Mouse (Mus musculus) brain, adult 2 months (tissue): ENCODE measurements around the gene Znrf4.

Source experiments
- DNase-seq: peaks from one replicate; pipeline ENCODE4 v3.0.0; 2011; ENCODE audit warnings: low read depth, low spot score

Gene Znrf4

DNA sequence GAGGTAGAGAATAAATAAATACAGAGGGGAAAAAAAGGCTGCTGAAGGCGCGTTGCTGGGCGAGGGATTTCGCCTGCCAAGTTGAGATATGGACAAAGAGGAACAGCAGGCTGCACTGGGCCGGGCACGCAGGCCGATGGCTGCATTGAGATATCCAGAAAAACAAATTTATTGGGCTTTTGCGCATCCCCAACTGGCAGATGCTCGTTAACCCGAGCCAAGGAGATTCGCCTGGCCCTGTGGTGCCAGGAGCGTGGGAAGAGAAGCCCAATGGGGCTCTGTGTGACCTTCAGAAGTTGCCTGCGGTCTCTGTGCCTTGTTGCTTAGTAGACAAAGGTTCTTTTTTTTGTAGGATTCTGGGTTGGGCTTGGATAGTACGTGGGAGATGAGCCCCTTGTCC lies 24.0 kb upstream of the Znrf4 start:
- DNase-seq: peak; percentile 47

DNA sequence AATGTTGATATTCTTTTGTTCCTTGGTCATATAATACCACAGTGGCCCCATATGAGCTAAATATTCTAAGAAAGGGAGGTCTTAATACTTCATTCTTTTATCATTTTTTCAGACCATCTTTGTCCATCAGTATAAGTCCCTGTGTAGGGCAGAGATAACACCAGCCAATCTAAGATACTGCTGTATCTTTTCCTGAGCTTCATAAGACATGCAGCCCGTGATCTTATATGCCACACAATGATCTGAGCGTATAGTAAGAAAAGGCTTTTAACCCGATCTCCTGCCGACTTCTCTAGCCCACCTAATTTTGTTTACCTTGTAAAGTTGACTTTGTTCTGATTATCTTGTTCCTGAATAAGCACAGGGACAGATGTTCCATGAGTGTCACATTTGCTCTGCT lies 12.7 kb upstream of the Znrf4 start:
- DNase-seq: no peak

DNA sequence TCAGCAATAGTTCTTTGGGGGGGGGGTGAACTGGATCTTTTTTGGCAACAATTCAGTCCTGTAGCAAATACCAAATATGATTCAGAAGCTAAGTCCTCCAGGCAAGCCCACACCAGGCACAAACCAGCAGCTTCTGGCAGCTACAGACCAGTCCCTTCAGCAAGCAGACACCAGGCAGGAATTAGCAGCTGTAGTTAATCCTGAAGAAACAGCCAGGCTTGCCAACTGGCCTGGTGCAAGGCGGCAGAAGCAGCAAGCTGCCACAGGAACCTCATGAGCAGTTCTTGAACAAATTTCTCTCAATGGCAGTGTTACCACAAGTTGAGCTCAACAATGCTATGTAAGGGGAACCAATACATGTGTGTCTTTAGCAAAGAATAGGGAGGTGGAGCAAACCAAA lies 10.5 kb upstream of the Znrf4 start:
- peak; percentile 28 for DNase-seq

GRCm38 (mm10) chr17:56515690-56516410 lies 3.6 kb upstream of the Znrf4 start:
- DNase-seq: peak; percentile 68

- DNase-seq: no peak
These were observed 2.7 kb upstream of the Znrf4 start for GRCm38 (mm10) chr17:56514916-56515315.

GRCm38 (mm10) chr17:56514330-56514729 lies 2.1 kb upstream of the Znrf4 start:
- no peak for DNase-seq

DNA sequence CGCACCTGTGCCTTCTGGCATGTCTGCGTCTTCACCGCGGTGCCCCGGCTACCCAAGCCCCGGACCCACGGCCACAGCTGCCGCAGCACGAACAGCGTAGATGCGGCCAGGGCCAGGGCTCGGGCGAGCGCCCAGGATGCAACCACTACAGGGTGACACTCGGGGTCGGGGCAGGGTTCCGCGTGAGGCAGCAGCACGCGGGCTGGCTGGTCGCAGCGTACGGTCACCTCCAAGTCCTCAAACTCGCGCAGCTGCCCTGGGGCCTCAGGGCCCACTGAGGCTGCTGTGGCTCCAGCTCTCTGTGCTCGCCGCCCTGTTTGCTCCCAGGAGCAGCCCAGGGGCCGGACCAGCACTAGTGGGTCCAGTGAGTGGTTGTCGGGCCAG lies 532 bp downstream of the Znrf4 start:
- no peak for DNase-seq

DNA sequence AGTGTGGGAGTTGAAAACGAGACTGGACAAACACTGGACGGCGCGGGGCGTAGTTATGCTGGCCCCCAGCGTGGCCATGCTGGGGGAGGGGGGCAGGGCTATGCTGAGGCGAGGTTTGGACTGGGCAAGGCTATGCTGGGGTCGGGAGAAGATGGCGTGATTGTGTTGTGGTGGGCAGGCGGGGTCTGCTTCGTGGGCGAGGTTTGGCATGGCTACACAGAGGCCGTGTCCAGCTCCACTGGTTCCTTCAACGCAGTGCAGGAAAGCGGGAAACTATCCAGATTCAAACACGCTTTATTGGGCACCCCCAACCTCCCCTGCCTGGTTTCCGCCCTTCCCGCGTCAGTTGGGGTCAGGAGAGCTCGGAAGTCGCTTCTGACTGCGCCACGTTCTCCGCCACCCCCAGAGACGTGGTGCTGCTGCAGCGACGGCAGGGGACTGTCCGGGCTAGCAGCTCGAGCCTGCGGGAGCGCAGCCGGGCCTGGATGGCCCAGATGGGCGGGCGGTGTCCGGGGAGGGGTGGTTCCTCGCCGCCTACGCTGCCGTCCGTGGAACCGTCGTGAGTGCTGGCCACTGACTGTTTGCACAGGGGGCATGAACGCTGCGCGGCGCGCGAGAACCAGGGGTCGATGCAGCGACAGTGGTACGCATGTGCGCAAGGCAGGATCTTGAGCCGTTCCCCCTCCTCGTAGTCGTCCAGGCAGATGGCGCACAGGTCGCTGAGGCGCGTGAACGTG lies 1.1 kb downstream of the Znrf4 start:
- no peak for DNase-seq

DNA sequence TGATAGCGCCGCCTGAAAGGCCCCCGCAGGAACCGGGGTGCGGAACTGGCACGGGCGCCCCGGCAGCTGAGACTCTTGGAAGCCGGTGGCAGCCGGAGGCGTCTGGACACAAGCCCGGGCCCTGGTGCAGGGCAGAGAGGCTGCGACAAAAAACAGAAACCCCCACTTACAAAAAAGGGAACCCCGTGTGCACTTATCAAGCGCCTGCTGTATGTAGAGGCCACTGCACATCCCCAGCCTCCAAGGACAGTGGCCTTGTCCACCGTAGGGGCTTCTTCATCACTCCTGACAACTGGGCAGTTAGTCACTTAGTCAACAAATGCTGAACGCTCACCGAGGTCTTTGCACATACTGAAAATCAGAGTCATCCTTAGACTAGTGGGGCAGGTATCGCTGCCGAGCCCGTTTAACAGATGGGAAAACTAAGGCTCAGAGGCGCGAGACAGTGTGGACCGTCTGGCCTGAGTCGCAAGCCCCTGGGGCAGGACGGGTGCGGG lies 1.7 kb downstream of the Znrf4 start:
- peak; percentile 70 for DNase-seq

DNA sequence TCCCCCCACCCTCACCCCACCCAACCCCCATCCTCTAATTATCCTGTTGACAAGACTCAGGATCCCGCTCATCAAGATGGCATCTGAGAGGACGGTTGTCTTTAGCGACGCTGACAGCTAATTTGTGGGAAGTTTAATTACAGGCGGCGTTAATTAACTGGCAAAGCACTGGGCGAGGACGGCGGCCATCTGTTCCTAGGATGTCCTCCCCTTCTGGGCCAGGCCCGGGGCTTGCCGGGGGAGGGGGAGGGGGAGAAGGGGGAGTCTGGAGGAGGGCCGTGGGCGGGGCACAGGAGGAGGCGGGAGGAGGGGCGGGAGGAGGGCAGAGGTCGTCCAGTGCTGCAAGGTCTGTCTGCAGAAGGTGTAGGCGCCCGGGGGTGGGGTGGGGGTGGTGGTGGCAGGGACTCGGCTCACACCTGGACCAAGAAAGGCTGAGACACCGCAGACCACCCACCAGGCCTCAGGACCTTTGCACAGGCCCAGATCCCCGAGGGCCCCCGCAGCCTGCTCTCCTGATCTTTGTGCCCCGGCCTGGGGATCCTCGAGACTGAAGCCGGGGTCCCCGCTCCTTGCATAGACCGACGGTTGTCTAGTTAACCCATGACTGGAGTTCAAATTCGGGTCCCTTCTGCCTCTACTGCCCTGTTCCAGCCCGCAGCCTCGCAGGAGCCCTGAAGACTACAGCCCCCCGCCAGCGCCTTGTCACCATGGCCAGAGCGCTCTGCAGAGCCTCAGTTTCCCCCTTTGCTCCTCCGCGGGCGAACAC lies 2.3 kb downstream of the Znrf4 start:
- peak; percentile 85 for DNase-seq

GRCm38 (mm10) chr17:56509021-56509640 lies 3.1 kb downstream of the Znrf4 start:
- peak; percentile 25 for DNase-seq

DNA sequence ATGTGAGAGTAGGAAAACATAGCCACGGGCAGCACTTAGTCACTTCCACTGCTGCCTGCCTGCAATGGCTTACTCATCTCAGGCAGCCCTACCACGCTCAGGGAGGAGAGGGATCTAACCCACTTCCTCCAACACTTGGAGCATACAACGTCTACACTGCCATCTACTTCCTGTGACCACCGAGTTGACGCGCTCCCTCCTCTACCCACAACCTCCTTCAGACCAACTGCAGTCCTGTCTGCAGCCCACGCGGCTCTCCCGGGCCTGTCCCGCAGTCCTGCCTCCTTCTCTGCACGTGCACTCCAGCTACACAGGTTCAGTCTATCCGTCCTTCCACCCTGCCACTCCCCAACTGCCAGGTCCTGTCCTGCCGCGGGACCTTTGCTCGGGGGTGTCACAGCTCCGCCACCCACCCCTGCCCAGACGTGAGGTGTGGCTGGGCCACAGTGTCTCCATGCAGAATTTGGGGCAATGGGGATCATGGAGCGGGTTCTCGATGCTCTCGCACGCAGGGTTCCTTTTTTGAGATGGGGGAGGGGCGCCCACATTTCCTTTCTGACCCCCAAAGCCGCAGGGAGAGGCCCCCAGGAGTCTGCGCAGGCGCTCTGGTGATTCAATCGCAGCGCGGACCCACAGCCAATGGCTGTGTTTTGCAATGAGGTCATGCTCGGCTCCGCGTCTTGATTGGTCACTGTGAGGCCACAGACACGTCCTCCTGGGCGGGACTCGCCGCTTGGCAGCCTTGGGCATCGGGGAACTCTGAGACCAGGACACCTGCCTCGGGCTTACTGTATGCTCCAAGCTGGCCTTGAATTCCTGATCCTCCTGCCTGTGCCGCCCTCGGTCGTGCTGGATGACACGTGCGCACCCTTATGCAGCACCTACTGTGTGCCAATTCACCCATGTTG lies 4.8 kb downstream of the Znrf4 start:
- peak; percentile 99 for DNase-seq

DNA sequence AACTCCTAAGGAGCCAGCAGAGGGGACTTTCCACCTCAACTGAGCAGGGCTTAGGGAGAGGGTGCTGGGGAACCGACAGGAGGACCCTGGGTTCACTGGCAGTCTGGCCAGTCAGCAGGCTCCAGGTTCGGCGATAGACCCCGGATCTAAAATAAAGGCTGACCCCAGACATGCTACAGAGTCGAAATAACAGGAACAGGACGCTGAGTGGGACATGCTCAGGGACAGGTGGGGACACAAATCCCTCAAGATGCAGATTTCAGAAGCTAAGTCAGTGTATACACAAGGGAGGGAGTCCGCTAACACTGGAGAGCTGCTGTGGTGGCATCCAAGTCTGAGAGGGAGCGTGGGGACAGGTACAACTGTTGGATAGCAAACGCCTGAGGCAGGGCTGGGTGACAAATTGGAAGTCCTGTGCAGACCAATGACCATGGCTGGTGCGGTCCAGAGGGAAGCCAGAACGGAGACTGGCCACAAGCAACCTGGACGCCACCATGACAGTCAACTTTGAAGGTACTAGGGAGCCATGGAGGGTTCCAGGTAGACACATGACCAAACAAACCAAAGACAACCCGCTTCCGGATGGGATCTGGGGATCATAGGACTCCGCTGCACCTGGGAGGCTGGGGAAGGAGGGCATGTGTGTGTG lies 5.7 kb downstream of the Znrf4 start:
- DNase-seq: no peak

GRCm38 (mm10) chr17:56505401-56505800 lies 6.8 kb downstream of the Znrf4 start:
- peak; percentile 31 for DNase-seq

DNA sequence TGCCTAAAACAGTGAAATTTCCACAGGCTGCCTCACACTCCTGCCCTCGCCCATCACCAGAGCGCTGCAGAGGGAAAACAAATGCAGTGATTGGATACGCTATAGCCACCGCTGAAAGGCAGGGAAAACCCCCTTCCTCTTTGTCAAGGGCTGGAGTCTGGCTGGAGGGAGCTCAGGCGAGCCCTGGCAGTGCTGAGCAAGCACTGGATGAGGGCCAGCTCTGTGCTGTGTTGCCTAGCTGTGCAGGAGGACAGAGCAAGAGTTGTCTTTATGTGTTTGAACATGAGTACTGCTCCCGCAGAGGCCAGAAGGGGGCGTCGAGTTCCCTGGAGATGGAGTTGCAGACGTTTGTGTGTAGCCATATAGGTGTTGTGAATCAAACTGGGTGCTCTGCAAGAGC lies 9.7 kb downstream of the Znrf4 start:
- peak; percentile 90 for DNase-seq

DNA sequence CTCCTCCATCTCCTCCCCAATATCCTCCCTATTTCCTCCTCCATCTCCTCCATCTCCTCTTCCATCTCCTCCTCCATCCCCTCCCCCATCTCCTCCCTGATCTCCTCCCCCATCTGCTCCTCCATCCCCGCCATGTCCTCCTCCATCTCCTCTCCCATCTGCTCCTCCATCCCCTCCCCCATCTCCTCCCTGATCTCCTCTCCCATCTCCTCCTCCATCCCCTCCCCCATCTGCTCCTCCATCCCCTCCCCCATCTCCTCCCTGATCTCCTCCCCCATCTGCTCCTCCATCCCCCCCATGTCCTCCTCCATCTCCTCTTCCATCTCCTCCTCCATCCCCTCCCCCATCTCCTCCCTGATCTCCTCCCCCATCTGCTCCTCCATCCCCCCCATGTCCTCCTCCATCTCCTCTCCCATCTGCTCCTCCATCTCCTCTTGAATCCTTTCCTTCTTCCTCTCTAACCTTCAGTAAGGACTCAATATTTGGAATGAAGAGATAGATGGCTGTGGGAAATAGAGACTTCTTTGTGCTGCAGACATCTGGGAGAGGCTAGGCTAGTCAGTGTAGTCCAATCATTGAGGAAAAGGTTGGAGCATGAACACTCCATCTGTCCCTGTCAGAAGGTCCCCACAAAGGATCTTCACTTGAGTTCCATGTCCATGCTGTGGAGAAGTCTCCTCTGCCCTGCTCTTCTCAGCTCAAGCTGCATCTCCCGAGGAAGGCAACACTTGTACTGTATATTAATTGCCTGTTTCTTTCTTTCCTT lies 10.4 kb downstream of the Znrf4 start:
- DNase-seq: peak; percentile 50

DNA sequence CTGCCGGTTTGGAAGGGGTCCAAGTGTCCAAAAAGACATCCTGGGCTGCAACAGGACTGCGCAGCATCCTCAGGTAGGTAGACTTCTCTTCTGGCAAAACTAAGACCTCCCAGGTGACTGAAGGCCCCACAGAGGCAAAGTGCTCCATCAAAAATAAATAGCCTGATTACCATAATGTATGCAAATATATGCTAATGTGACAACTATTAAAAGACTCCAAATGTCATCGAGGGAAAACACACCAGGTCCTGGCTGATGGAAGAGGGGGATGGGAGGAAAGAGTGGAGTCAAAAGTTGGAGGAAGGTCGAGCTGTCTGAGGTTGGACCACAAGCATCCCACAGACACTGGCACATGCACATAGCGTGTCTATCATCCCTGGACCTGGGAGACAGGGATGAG lies 13.0 kb downstream of the Znrf4 start:
- no peak for DNase-seq

DNA sequence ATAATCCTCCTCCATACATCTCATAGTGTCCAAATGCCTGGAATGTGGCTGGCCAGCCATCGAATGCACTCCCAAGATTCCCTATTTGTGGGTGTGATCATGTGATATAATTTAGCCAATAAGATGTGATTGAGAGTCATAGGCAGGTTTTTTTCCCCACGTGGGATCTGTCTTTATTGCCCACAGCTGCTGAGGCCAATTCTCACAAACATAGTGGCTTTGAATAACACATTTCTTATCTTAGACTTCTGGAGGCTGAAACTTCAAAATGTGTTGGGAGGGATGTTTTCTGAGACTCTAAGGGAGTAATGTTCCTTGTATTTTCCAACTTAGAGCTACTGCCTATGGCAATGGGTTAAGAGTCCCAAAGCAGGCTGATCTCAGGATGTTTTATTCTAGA lies 17.8 kb downstream of the Znrf4 start:
- DNase-seq: peak; percentile 80

GRCm38 (mm10) chr17:56493841-56494240 lies 18.4 kb downstream of the Znrf4 start:
- peak; percentile 94 for DNase-seq
